Mouse (Mus musculus): Measurements from ENCODE around the gene Adamtsl4.

GRCm38 (mm10) chr3:95651033-95651373 lies 36.7 kb downstream of the Adamtsl4 start:
- TF ChIP-seq POLR2A (IDR thresholded peaks at IDR 0.05; ENCODE audit: insufficient read depth, low read depth, low read length) (no peak), CTCF (IDR thresholded peaks at IDR 0.05; ENCODE audit: insufficient read depth, low read depth, low read length) (no peak)

Measured in olfactory bulb, adult 2 months (tissue).